8 mouse cellular contexts compared by ENCODE assay signal in genomic region chr2:162930516-162931122, GRCm38 (mm10). TPM values are rescaled to one million over a fixed set of nuclear protein-coding genes. Genes with fewer than 3 reads are reported as not detected.
DNase-seq lines count a peak whose midpoint lies in the region; ATAC-seq and TF ChIP-seq lines count a peak whose summit lies in the region.

No protein-coding gene starts in this region.

- H3K4me2 ChIP-seq in heart, embryonic 12.5 days, result peak overlapping the region; percentile 78
- peak overlapping the region; percentile 79 for H3K4me2 ChIP-seq in forebrain, embryonic 13.5 days
- peak overlapping the region; percentile 82 for H3K4me2 ChIP-seq in liver, embryonic 13.5 days
- H3K4me2 ChIP-seq in stomach, postnatal 0 days (replicated peaks; ENCODE audit: low read depth), result peak overlapping the region; percentile 85

- ATAC-seq in heart, embryonic 12.5 days (ENCODE audit: insufficient number of reproducible peaks, low FRiP score), result 0 out of 2 replicates have a peak, but pooled peaks have one; percentile 1
- ATAC-seq in forebrain, embryonic 13.5 days, result peak; percentile 4; the same call in 1 of the 2 replicates
- peak; percentile 4; the same call in 1 of the 2 replicates for ATAC-seq in liver, embryonic 13.5 days (ENCODE audit: low read depth)
- ATAC-seq in stomach, postnatal 0 days (ENCODE audit: low FRiP score, low TSS enrichment), result no peak

- DNase-seq in heart, postnatal 14 days, result no peak
- no peak for DNase-seq in liver, embryonic 13.5 days
- DNase-seq in stomach, postnatal 0 days (ENCODE audit: low spot score), result peak; percentile 39
- DNase-seq in urinary bladder, postnatal 4 days (ENCODE audit: low spot score in 2 of 2), result no peak
- DNase-seq in yolk sac, embryonic 10.5 days (ENCODE audit: low spot score), result no peak

- no peak for TF ChIP-seq CTCF in E14TG2a.4 (conservative IDR thresholded peaks at IDR 0.05; ENCODE audit: low read length)
- TF ChIP-seq CTCF in stomach, postnatal 0 days (IDR thresholded peaks at IDR 0.05; ENCODE audit: low read depth), result no peak

- no peak for TF ChIP-seq EP300 in stomach, postnatal 0 days (optimal IDR thresholded peaks at IDR 0.05)

- H3K4me1 ChIP-seq in heart, embryonic 12.5 days (replicated peaks), result peaks cover 10% of the 10 kb centered on the region
- H3K4me1 ChIP-seq in E14TG2a.4 (replicated peaks; ENCODE audit: low read depth, low read length), result peaks cover 67% of the 10 kb centered on the region
- H3K4me1 ChIP-seq in forebrain, embryonic 13.5 days, result peaks cover 16% of the 10 kb centered on the region
- peaks cover 45% of the 10 kb centered on the region for H3K4me1 ChIP-seq in liver, embryonic 13.5 days (replicated peaks)
- peaks cover 2% of the 10 kb centered on the region; the same call in 1 of the 2 replicates for H3K4me1 ChIP-seq in stomach, postnatal 0 days (replicated peaks; ENCODE audit: control insufficient read depth, insufficient read depth)

- intact Hi-C loops in heart, postnatal 14 days (cut with DNase I), result loop anchor here (5.0 kb wide), 1 partner anchor 487 kb away; no protein-coding TSS in a partner anchor

- peak overlapping the region; percentile 100 for H3K9ac ChIP-seq in heart, embryonic 12.5 days
- H3K9ac ChIP-seq in forebrain, embryonic 13.5 days, result peak overlapping the region; percentile 100
- peak overlapping the region; percentile 99 for H3K9ac ChIP-seq in liver, embryonic 13.5 days
- peak overlapping the region; percentile 100 for H3K9ac ChIP-seq in stomach, postnatal 0 days (ENCODE audit: low read length)

- peaks cover 26% of the 10 kb centered on the region for H3K36me3 ChIP-seq in heart, embryonic 12.5 days
- peaks cover 32% of the 10 kb centered on the region for H3K36me3 ChIP-seq in E14TG2a.4 (ENCODE audit: insufficient read depth, low read length)
- H3K36me3 ChIP-seq in forebrain, embryonic 13.5 days (ENCODE audit: poor library complexity, severe bottlenecking), result peaks cover 27% of the 10 kb centered on the region
- peaks cover 31% of the 10 kb centered on the region for H3K36me3 ChIP-seq in liver, embryonic 13.5 days
- peaks cover 12% of the 10 kb centered on the region for H3K36me3 ChIP-seq in stomach, postnatal 0 days (ENCODE audit: control insufficient read depth, insufficient read depth, low read length)

- 0 out of 2 replicates have a peak, but pooled peaks cover 4% of the 10 kb centered on the region for H3K27me3 ChIP-seq in heart, embryonic 12.5 days (replicated peaks)
- H3K27me3 ChIP-seq in E14TG2a.4 (ENCODE audit: insufficient read depth, low read length), result no peaks in the 10 kb centered on the region
- H3K27me3 ChIP-seq in forebrain, embryonic 13.5 days, result no peaks in the 10 kb centered on the region
- H3K27me3 ChIP-seq in liver, embryonic 13.5 days, result no peaks in the 10 kb centered on the region
- no peaks in the 10 kb centered on the region for H3K27me3 ChIP-seq in stomach, postnatal 0 days (ENCODE audit: control insufficient read depth, insufficient read depth, low read length)

- peak overlapping the region; percentile 97 for H3K27ac ChIP-seq in heart, embryonic 12.5 days (ENCODE audit: poor library complexity, severe bottlenecking)
- peak overlapping the region; percentile 97 for H3K27ac ChIP-seq in forebrain, embryonic 13.5 days
- peak overlapping the region; percentile 93 for H3K27ac ChIP-seq in liver, embryonic 13.5 days
- H3K27ac ChIP-seq in stomach, postnatal 0 days (replicated peaks), result peak overlapping the region; percentile 99

- WGBS in heart, embryonic 12.5 days, result under 1% methylated on average over 18 of the region's 18 CpGs
- under 1% methylated on average over 18 of the region's 18 CpGs for WGBS in forebrain, embryonic 13.5 days
- WGBS in liver, embryonic 13.5 days (ENCODE audit: insufficient replicate concordance), result 1% methylated on average over 18 of the region's 18 CpGs
- WGBS in stomach, postnatal 0 days, result 1% methylated on average over 18 of the region's 18 CpGs

- peak overlapping the region; percentile 100 for H3K4me3 ChIP-seq in heart, embryonic 12.5 days
- peak overlapping the region; percentile 95 for H3K4me3 ChIP-seq in E14TG2a.4 (replicated peaks; ENCODE audit: low read length)
- peak overlapping the region; percentile 86 for H3K4me3 ChIP-seq in forebrain, embryonic 13.5 days
- peak overlapping the region; percentile 98 for H3K4me3 ChIP-seq in liver, embryonic 13.5 days (replicated peaks)
- peak overlapping the region; percentile 100 for H3K4me3 ChIP-seq in stomach, postnatal 0 days (ENCODE audit: low read depth, low read length)

- no peaks in the 10 kb centered on the region for H3K9me3 ChIP-seq in heart, embryonic 12.5 days (replicated peaks)
- no peaks in the 10 kb centered on the region for H3K9me3 ChIP-seq in E14TG2a.4 (ENCODE audit: low read length)
- H3K9me3 ChIP-seq in forebrain, embryonic 13.5 days (replicated peaks), result no peaks in the 10 kb centered on the region
- 0 out of 2 replicates have a peak, but pooled peaks cover 4% of the 10 kb centered on the region for H3K9me3 ChIP-seq in liver, embryonic 13.5 days (replicated peaks)
- no peaks in the 10 kb centered on the region for H3K9me3 ChIP-seq in stomach, postnatal 0 days (ENCODE audit: control insufficient read depth, low read length)

RNA-seq across cellular contexts. Expression of gene Srsf6, which starts 0.7 kb away (rescaled TPM):
- 152 and 161 TPM in 2 replicates for polyA plus RNA-seq in heart, embryonic 12.5 days (2016; fragmentation: Nextera tagmentation; extraction: Ambion mirVana)
- total RNA-seq in heart, postnatal 14 days (2021), result 10 to 100 TPM; 88.4 to 91.7 TPM
- 212 and 238 TPM in 2 replicates for polyA plus RNA-seq in forebrain, embryonic 13.5 days (2015; fragmentation: Nextera tagmentation; extraction: Ambion mirVana)
- polyA plus RNA-seq in liver, embryonic 13.5 days (2015; fragmentation: Nextera tagmentation; extraction: Ambion mirVana), result 138 and 164 TPM in 2 replicates
- polyA plus RNA-seq in stomach, postnatal 0 days (2015; fragmentation: Nextera tagmentation; extraction: Ambion mirVana), result 64.8 and 67.5 TPM in 2 replicates

RNA-seq across cellular contexts. Expression of gene L3mbtl1, which starts 12.7 kb away (rescaled TPM):
- polyA plus RNA-seq in heart, embryonic 12.5 days (2016; fragmentation: Nextera tagmentation; extraction: Ambion mirVana), result 0.05 TPM in 1 of 2 replicates, not detected in the other
- under 1 TPM in 1 of 2 experiments, not detected in 1; 0.05 TPM for total RNA-seq in heart, postnatal 14 days (2021)
- 0.25 and 0.37 TPM in 2 replicates for polyA plus RNA-seq in forebrain, embryonic 13.5 days (2015; fragmentation: Nextera tagmentation; extraction: Ambion mirVana)
- polyA plus RNA-seq in liver, embryonic 13.5 days (2015; fragmentation: Nextera tagmentation; extraction: Ambion mirVana), result 0.03 and 0.06 TPM in 2 replicates
- polyA plus RNA-seq in stomach, postnatal 0 days (2015; fragmentation: Nextera tagmentation; extraction: Ambion mirVana), result 0.02 and 0.24 TPM in 2 replicates

RNA-seq across cellular contexts. Expression of gene Sgk2, which starts 56.5 kb away (rescaled TPM):
- 0.09 TPM in 1 of 2 replicates, not detected in the other for polyA plus RNA-seq in heart, embryonic 12.5 days (2016; fragmentation: Nextera tagmentation; extraction: Ambion mirVana)
- total RNA-seq in heart, postnatal 14 days (2021), result under 1 TPM in 1 of 2 experiments, not detected in 1; 0.12 TPM
- polyA plus RNA-seq in forebrain, embryonic 13.5 days (2015; fragmentation: Nextera tagmentation; extraction: Ambion mirVana), result not detected in 2 replicates
- 2.7 and 4.6 TPM in 2 replicates for polyA plus RNA-seq in liver, embryonic 13.5 days (2015; fragmentation: Nextera tagmentation; extraction: Ambion mirVana)
- polyA plus RNA-seq in stomach, postnatal 0 days (2015; fragmentation: Nextera tagmentation; extraction: Ambion mirVana), result 2.6 and 3.3 TPM in 2 replicates
